Mouse (Mus musculus) hindbrain, postnatal 0 days (tissue): ENCODE measurements around the gene Cdkn2c. TPM values are rescaled to one million over a fixed set of nuclear protein-coding genes. Genes with fewer than 3 reads are reported as not detected.
A peak's percentile ranks its signal among the peaks of the same experiment; 100 is the strongest.

Source experiments
- ATAC-seq: fragments of 200-750 bp; cut with Nextera tagmentation; 2 replicates; pipeline ENCODE4 v1.8.0; 2017; ENCODE audit warnings: mild to moderate bottlenecking, moderate TSS enrichment, moderate library complexity
- DNase-seq: peaks from one replicate; pipeline ENCODE4 v3.0.0-alpha.2; 2015; ENCODE audit warnings: low spot score
- H3K27ac ChIP-seq: fragments of 300-500 bp; sonication (generic); 2 replicates; pipeline ENCODE4 v1.5.1; 2014; ENCODE audit warnings: mild to moderate bottlenecking
- H3K27me3 ChIP-seq: fragments of 300-500 bp; sonication (generic); 2 replicates; pipeline ENCODE4 v1.6.1; 2014; ENCODE audit warnings: low read length, mixed read lengths; ENCODE audit not compliant: insufficient read depth
- H3K36me3 ChIP-seq: fragments of 300-500 bp; sonication (generic); 2 replicates; pipeline ENCODE4 v1.6.1; 2014; ENCODE audit warnings: low read length, mixed read lengths; ENCODE audit not compliant: insufficient read depth
- H3K4me1 ChIP-seq: fragments of 300-500 bp; sonication (generic); 2 replicates; pipeline ENCODE4 v1.6.1; 2014; ENCODE audit warnings: antibody characterized with exemption, low read length, mixed read lengths; ENCODE audit not compliant: insufficient read depth
- H3K4me2 ChIP-seq: fragments of 300-500 bp; sonication (generic); 2 replicates; pipeline ENCODE4 v1.6.1; 2014; ENCODE audit warnings: low read depth, mild to moderate bottlenecking, low read length, moderate library complexity, mixed read lengths
- H3K4me3 ChIP-seq: fragments of 300-500 bp; sonication (generic); 2 replicates; pipeline ENCODE4 v1.5.1; 2014; ENCODE audit warnings: low read length
- H3K9ac ChIP-seq: fragments of 300-500 bp; sonication (generic); replicated peaks from 2 replicates; pipeline ENCODE4 v1.6.1; 2014; ENCODE audit warnings: mild to moderate bottlenecking, low read length, moderate library complexity, mixed read lengths
- H3K9me3 ChIP-seq: fragments of 300-500 bp; sonication (generic); 2 replicates; pipeline ENCODE4 v1.6.1; 2016; ENCODE audit warnings: low read length, mixed read lengths
- CTCF ChIP-seq: IDR thresholded peaks from 2 replicates; pipeline ENCODE4 v1.5.1; 2016; ENCODE audit warnings: antibody characterized with exemption, control low read depth, low read depth
- WGBS: fragments of 180-500 bp; shearing (Covaris S2); extraction: QIAGEN DNeasy Blood & Tissue Kit; methylation state at CpG from one replicate; pipeline ENCODE4 v1.1.7; 2014; 5-methylcytosine and 5-hydroxymethylcytosine counted together
- polyA plus RNA-seq: library from polyadenylated mRNA; unstranded; fragments of >200 nt; fragmentation: Nextera tagmentation; extraction: Ambion mirVana; gene quantifications from 2 replicates; pipeline ENCODE4 v1.2.1, GENCODE M21; 2015
- total RNA-seq: library from RNA; depleted of rRNA; stranded (reverse); fragments of >200 nt; gene quantifications from 2 replicates; pipeline ENCODE4 v1.2.3, GENCODE M21; 2014

Gene Cdkn2c
- total and polyA plus RNA-seq, 2 experiments from 2014 or later, result 6.3 to 9.6 TPM

- Histone ChIP-seq H3K9me3 (no peaks in the 10 kb centered on the region), H3K4me1 (no peaks in the 10 kb centered on the region), H3K27ac (no peak overlapping the region), H3K9ac (no peak overlapping the region), H3K36me3 (no peaks in the 10 kb centered on the region), H3K4me2 (no peak overlapping the region), H3K4me3 (no peak overlapping the region), H3K27me3 (peaks cover 2% of the 10 kb centered on the region; the same call in 1 of the 2 replicates)
- 81% methylated on average over 5 of the region's 5 CpGs for WGBS
- TF ChIP-seq CTCF, result no peak
- DNase-seq (no peak), ATAC-seq (no peak)
These were observed 17.7 kb downstream of the Cdkn2c start for GRCm38 (mm10) chr4:109649331-109649730.

DNA sequence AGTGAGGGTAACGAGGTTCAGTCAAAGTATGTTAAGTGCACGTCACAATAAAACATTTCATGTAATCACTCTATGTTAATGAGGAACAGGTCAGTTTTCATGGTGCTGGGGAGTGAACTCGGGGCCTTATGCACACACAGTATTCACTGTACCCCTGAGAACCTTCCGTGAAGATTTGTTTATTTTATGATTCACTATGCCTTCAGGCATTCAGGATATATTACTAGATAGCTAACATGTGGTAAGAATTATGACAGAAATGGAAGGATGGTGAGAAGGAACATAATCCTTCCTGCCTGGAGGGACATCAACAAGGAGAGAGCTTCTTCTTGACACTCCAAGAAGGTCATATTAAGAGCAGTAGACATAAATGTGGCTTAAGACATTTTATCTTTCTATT is 19.7 kb downstream of the Cdkn2c start:
- Histone ChIP-seq H3K27ac (no peak overlapping the region), H3K27me3 (no peaks in the 10 kb centered on the region), H3K4me1 (no peaks in the 10 kb centered on the region), H3K4me2 (no peak overlapping the region), H3K9ac (no peak overlapping the region), H3K36me3 (no peaks in the 10 kb centered on the region), H3K4me3 (no peak overlapping the region), H3K9me3 (no peaks in the 10 kb centered on the region)
- DNase-seq (no peak), ATAC-seq (no peak)
- WGBS, result 80% methylated on average over 4 of the region's 4 CpGs
- TF ChIP-seq CTCF, result no peak

- no peak for TF ChIP-seq CTCF
- no peak overlapping the region for H3K4me2 ChIP-seq
- no peaks in the 10 kb centered on the region for H3K9me3 ChIP-seq
- DNase-seq (no peak), ATAC-seq (no peak)
- 76% methylated on average over 3 of the region's 3 CpGs for WGBS
- H3K27ac ChIP-seq, result no peak overlapping the region
- H3K9ac ChIP-seq, result no peak overlapping the region
- H3K36me3 ChIP-seq, result no peaks in the 10 kb centered on the region
- H3K4me3 ChIP-seq, result no peak overlapping the region
- H3K27me3 ChIP-seq, result no peaks in the 10 kb centered on the region
- no peaks in the 10 kb centered on the region for H3K4me1 ChIP-seq
These were observed 25.5 kb downstream of the Cdkn2c start for GRCm38 (mm10) chr4:109641451-109641850.

- no peak for TF ChIP-seq CTCF
- DNase-seq (no peak), ATAC-seq (no peak)
- Histone ChIP-seq H3K4me3 (no peak overlapping the region), H3K9ac (no peak overlapping the region), H3K9me3 (no peaks in the 10 kb centered on the region), H3K27ac (no peak overlapping the region), H3K36me3 (no peaks in the 10 kb centered on the region), H3K4me2 (no peak overlapping the region), H3K4me1 (no peaks in the 10 kb centered on the region), H3K27me3 (no peaks in the 10 kb centered on the region)
- WGBS, result 93% methylated on average over 7 of the region's 7 CpGs
These were observed 26.8 kb downstream of the Cdkn2c start for GRCm38 (mm10) chr4:109640141-109640540.

- Histone ChIP-seq H3K4me3 (no peak overlapping the region), H3K4me1 (no peaks in the 10 kb centered on the region), H3K9ac (no peak overlapping the region), H3K9me3 (no peaks in the 10 kb centered on the region), H3K27me3 (no peaks in the 10 kb centered on the region), H3K36me3 (no peaks in the 10 kb centered on the region), H3K27ac (no peak overlapping the region), H3K4me2 (no peak overlapping the region)
- no peak for TF ChIP-seq CTCF
- DNase-seq, result no peak
- WGBS, result 89% methylated on average over 9 of the region's 9 CpGs
- ATAC-seq, result no peak
These were observed 27.6 kb downstream of the Cdkn2c start for GRCm38 (mm10) chr4:109639356-109639755.

GRCm38 (mm10) chr4:109634971-109635370 is 32.0 kb downstream of the Cdkn2c start:
- WGBS, result 98% methylated on average over 2 of the region's 2 CpGs
- Histone ChIP-seq H3K4me3 (no peak overlapping the region), H3K4me1 (no peaks in the 10 kb centered on the region), H3K27ac (no peak overlapping the region), H3K27me3 (no peaks in the 10 kb centered on the region), H3K36me3 (no peaks in the 10 kb centered on the region), H3K4me2 (no peak overlapping the region), H3K9ac (no peak overlapping the region), H3K9me3 (no peaks in the 10 kb centered on the region)
- ATAC-seq (no peak), DNase-seq (no peak)
- 0 out of 2 replicates have a peak, but pooled peaks have one; percentile 10 for TF ChIP-seq CTCF

GRCm38 (mm10) chr4:109631029-109631428 is 36.0 kb downstream of the Cdkn2c start:
- no peak for TF ChIP-seq CTCF
- Histone ChIP-seq H3K9ac (no peak overlapping the region), H3K4me1 (no peaks in the 10 kb centered on the region), H3K4me3 (no peak overlapping the region), H3K27me3 (no peaks in the 10 kb centered on the region), H3K9me3 (no peaks in the 10 kb centered on the region), H3K27ac (no peak overlapping the region), H3K36me3 (no peaks in the 10 kb centered on the region), H3K4me2 (no peak overlapping the region)
- WGBS, result 87% methylated on average over 4 of the region's 4 CpGs
- DNase-seq, result no peak
- no peak for ATAC-seq
